ENCODE assay signal across 8 mouse cellular contexts in the genomic region with DNA sequence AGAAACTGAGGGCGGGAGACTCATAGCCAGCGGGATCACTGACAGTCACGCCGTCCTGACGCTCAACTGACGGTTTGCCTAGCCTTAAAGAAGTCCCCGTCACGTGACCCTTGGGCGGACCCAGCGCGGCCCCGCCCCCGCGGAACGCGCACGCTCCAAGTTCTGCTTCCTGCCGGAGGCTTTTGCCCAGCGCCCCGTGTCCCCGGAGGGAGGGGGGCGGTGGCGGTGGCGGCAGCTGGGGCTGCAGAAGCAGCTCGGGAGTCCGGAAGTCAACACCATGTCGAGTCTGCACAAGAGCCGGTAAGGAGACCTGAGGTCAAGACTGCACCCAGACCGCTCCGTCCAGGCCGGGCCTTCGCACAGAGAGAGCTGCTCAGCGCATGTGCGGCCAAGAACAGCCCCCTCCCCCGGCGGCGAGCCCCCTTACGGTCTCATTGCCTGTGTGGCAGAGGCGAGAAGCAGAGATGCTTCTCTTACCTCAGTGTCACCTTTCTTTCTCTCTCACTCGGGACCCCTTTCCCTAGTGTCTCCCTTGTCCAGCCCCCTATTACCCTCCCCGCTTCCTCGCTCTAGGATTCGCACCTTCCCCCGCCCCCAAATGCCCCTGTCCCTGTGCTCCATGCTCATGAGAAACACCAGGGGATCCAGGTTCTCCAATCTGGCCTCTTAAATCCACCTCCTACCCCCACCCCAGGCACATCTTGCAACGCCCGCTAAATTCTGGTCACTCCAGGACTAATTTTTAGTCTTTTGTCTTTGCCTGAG. TPM values are rescaled to one million over a fixed set of nuclear protein-coding genes. Genes with fewer than 3 reads are reported as not detected.
DNase-seq lines count a peak whose midpoint lies in the region; ATAC-seq and TF ChIP-seq lines count a peak whose summit lies in the region.

Tbc1d13 (plus strand) TSS at position 134 of the 765 bp plus-strand sequence.

- peak within 1 kb of the TSS; percentile 74 for H3K4me3 ChIP-seq in hindbrain, embryonic 13.5 days

- H3K27ac ChIP-seq in hindbrain, embryonic 13.5 days: peak within 1 kb of the TSS; percentile 88

- H3K36me3 ChIP-seq in hindbrain, embryonic 13.5 days: peaks cover 32% of the 10 kb centered on the region

- in situ Hi-C loops in Patski (cut with MboI; ENCODE audit: low pct_unique_long_range_greater_than_20kb): no loop called here

- H3K9ac ChIP-seq in hindbrain, embryonic 13.5 days: peak within 1 kb of the TSS; percentile 89

- POLR2A ChIA-PET in Patski (lab: Charles Lee): interaction anchor here (0.7 to 4.1 kb wide), 5 partner anchors 10 to 329 kb away, joined by 3 to 18 read pairs (median 5); partner anchors contain the start of gene Zer1

- H3K4me2 ChIP-seq in hindbrain, embryonic 13.5 days: peak within 1 kb of the TSS; percentile 97

- WGBS in hindbrain, embryonic 13.5 days: under 1% methylated on average over 46 of the region's 46 CpGs

- CTCF ChIA-PET in Patski (lab: Charles Lee): interaction anchor here (1.4 to 2.6 kb wide), 6 partner anchors 11 to 44 kb away, joined by 4 to 8 read pairs (median 6); partner anchors contain the start of gene Spout1

- ATAC-seq in Patski: peak; percentile 76
- ATAC-seq in hindbrain, embryonic 13.5 days (ENCODE audit: low FRiP score): peak; percentile 91

- peak; percentile 56 for DNase-seq in Patski (ENCODE audit: low read depth, low spot score)
- peak; percentile 97 to 98 for DNase-seq in cerebellum, postnatal 14 days
- DNase-seq in frontal cortex, postnatal 14 days (ENCODE audit: low spot score in 2 of 2): peak; percentile 94 to 98
- DNase-seq in layer of hippocampus, postnatal 25 days (ENCODE audit: extremely low spot score in 1 of 2, low spot score in 1 of 2): peak; percentile 92 to 97
- peak; percentile 98 for DNase-seq in lung, postnatal 25 days (ENCODE audit: low spot score)
- DNase-seq in retina, embryonic 14.5 days (ENCODE audit: low spot score): peak; percentile 96
- DNase-seq in thymus, postnatal 4 days: peak; percentile 99

- no peak for TF ChIP-seq CTCF in Patski (IDR thresholded peaks at IDR 0.05)

- no peaks in the 10 kb centered on the region for H3K9me3 ChIP-seq in hindbrain, embryonic 13.5 days

- H3K27me3 ChIP-seq in Patski: no peaks in the 10 kb centered on the region
- no peaks in the 10 kb centered on the region for H3K27me3 ChIP-seq in hindbrain, embryonic 13.5 days

- peaks cover 31% of the 10 kb centered on the region for H3K4me1 ChIP-seq in hindbrain, embryonic 13.5 days (replicated peaks)

RNA-seq across cellular contexts. Expression of gene Tbc1d13, which starts in this region (rescaled TPM):
- 37.9 TPM for polyA plus RNA-seq in Patski (2021)
- polyA plus RNA-seq in hindbrain, embryonic 13.5 days (2015; fragmentation: Nextera tagmentation; extraction: Ambion mirVana): 11.9 and 14.6 TPM in 2 replicates
- total RNA-seq in layer of hippocampus, postnatal 25 days (2021): 10 to 100 TPM; 59.0 to 61.6 TPM

Comparison
In these comparisons a context has a peak if more than half of its experiments do, and no peak if none do; other contexts are left out.
1. Peak in every context shown above with its lines: DNase-seq, ATAC-seq, H3K4me3 ChIP-seq and H3K27ac ChIP-seq.